Mouse (Mus musculus): ENCODE data around the gene Fgf22. TPM values are rescaled to one million over a fixed set of nuclear protein-coding genes. Genes with fewer than 3 reads are reported as not detected.

Gene Fgf22
- polyA plus RNA-seq, 1 experiment = not detected

GRCm38 (mm10) chr10:79764234-79764633 is 9.4 kb downstream of the Fgf22 start:
- H3K4me1 ChIP-seq = peaks cover 65% of the 10 kb centered on the region
- H3K9me3 ChIP-seq = no peaks in the 10 kb centered on the region
- H3K4me3 ChIP-seq (replicated peaks) = peak overlapping the region; percentile 66
- TF ChIP-seq GATA1 (IDR thresholded peaks at IDR 0.05; ENCODE audit: borderline replicate concordance, low read length) = no peak
- no peak for TF ChIP-seq FLI1 (IDR thresholded peaks at IDR 0.05; ENCODE audit: low read length)
- H3K36me3 ChIP-seq (replicated peaks; ENCODE audit: low read length) = peaks cover 46% of the 10 kb centered on the region
- no peaks in the 10 kb centered on the region for H3K27me3 ChIP-seq (replicated peaks)

- H3K9me3 ChIP-seq = no peaks in the 10 kb centered on the region
- H3K4me1 ChIP-seq = peaks cover 65% of the 10 kb centered on the region
- TF ChIP-seq FLI1 (IDR thresholded peaks at IDR 0.05; ENCODE audit: low read length) = no peak
- no peak for TF ChIP-seq GATA1 (IDR thresholded peaks at IDR 0.05; ENCODE audit: borderline replicate concordance, low read length)
- H3K36me3 ChIP-seq (replicated peaks; ENCODE audit: low read length) = peaks cover 37% of the 10 kb centered on the region
- H3K4me3 ChIP-seq (replicated peaks) = peak overlapping the region; percentile 98
- no peaks in the 10 kb centered on the region for H3K27me3 ChIP-seq (replicated peaks)
Measured at GRCm38 (mm10) chr10:79765228-79765745, 10.4 kb downstream of the Fgf22 start.

- peaks cover 31% of the 10 kb centered on the region for H3K36me3 ChIP-seq (replicated peaks; ENCODE audit: low read length)
- H3K4me1 ChIP-seq = peaks cover 69% of the 10 kb centered on the region
- TF ChIP-seq FLI1 (IDR thresholded peaks at IDR 0.05; ENCODE audit: low read length) (no peak), GATA1 (IDR thresholded peaks at IDR 0.05; ENCODE audit: borderline replicate concordance, low read length) (no peak)
- H3K9me3 ChIP-seq = no peaks in the 10 kb centered on the region
- H3K4me3 ChIP-seq (replicated peaks) = peak overlapping the region; percentile 98
- H3K27me3 ChIP-seq (replicated peaks) = peaks cover 6% of the 10 kb centered on the region
Measured at GRCm38 (mm10) chr10:79766001-79766507, 11.2 kb downstream of the Fgf22 start.

- Histone ChIP-seq H3K27me3 (replicated peaks) (peaks cover 7% of the 10 kb centered on the region), H3K4me3 (replicated peaks) (peak within 1 kb of the TSS; percentile 98), H3K9me3 (0 out of 2 replicates have a peak, but pooled peaks cover under 1% of the 10 kb centered on the region), H3K36me3 (replicated peaks; ENCODE audit: low read length) (peaks cover 24% of the 10 kb centered on the region), H3K4me1 (peaks cover 66% of the 10 kb centered on the region)
- TF ChIP-seq FLI1 (IDR thresholded peaks at IDR 0.05; ENCODE audit: low read length) = no peak
- TF ChIP-seq GATA1 (IDR thresholded peaks at IDR 0.05; ENCODE audit: borderline replicate concordance, low read length) = no peak
Measured at GRCm38 (mm10) chr10:79766508-79767325, 11.8 kb downstream of the Fgf22 start, which contains the start of gene Rnf126. Gene Rnf126 (minus strand): TSS chr10:79766952.

GRCm38 (mm10) chr10:79767372-79768244 is 12.7 kb downstream of the Fgf22 start:
- Histone ChIP-seq H3K27me3 (replicated peaks) (peaks cover 10% of the 10 kb centered on the region), H3K36me3 (replicated peaks; ENCODE audit: low read length) (peaks cover 15% of the 10 kb centered on the region), H3K9me3 (peaks cover 9% of the 10 kb centered on the region), H3K4me3 (replicated peaks) (peak overlapping the region; percentile 98), H3K4me1 (peaks cover 57% of the 10 kb centered on the region)
- TF ChIP-seq GATA1 (IDR thresholded peaks at IDR 0.05; ENCODE audit: borderline replicate concordance, low read length) (no peak), FLI1 (IDR thresholded peaks at IDR 0.05; ENCODE audit: low read length) (no peak)

GRCm38 (mm10) chr10:79768400-79768799 is 13.5 kb downstream of the Fgf22 start:
- no peak overlapping the region for H3K4me3 ChIP-seq (replicated peaks)
- H3K27me3 ChIP-seq (replicated peaks) = peaks cover 13% of the 10 kb centered on the region
- H3K36me3 ChIP-seq (replicated peaks; ENCODE audit: low read length) = peaks cover 8% of the 10 kb centered on the region
- TF ChIP-seq GATA1 (IDR thresholded peaks at IDR 0.05; ENCODE audit: borderline replicate concordance, low read length) = no peak
- no peak for TF ChIP-seq FLI1 (IDR thresholded peaks at IDR 0.05; ENCODE audit: low read length)
- peaks cover 49% of the 10 kb centered on the region for H3K4me1 ChIP-seq
- H3K9me3 ChIP-seq = peaks cover 11% of the 10 kb centered on the region

GRCm38 (mm10) chr10:79769329-79769728 is 14.5 kb downstream of the Fgf22 start:
- Histone ChIP-seq H3K9me3 (peaks cover 11% of the 10 kb centered on the region), H3K4me3 (replicated peaks) (no peak overlapping the region)
- TF ChIP-seq GATA1 (IDR thresholded peaks at IDR 0.05; ENCODE audit: borderline replicate concordance, low read length) (no peak), FLI1 (IDR thresholded peaks at IDR 0.05; ENCODE audit: low read length) (no peak)

GRCm38 (mm10) chr10:79772320-79772719 is 17.4 kb downstream of the Fgf22 start:
- H3K4me1 ChIP-seq = peaks cover 23% of the 10 kb centered on the region
- H3K27me3 ChIP-seq (replicated peaks) = peaks cover 32% of the 10 kb centered on the region
- H3K36me3 ChIP-seq (replicated peaks; ENCODE audit: low read length) = no peaks in the 10 kb centered on the region
- peak overlapping the region; percentile 29 for H3K4me3 ChIP-seq (replicated peaks)
- no peak for TF ChIP-seq GATA1 (IDR thresholded peaks at IDR 0.05; ENCODE audit: borderline replicate concordance, low read length)
- TF ChIP-seq FLI1 (IDR thresholded peaks at IDR 0.05; ENCODE audit: low read length) = no peak
- H3K9me3 ChIP-seq = peaks cover 19% of the 10 kb centered on the region

More at GRCm38 (mm10) chr10:79769329-79769728, 14.5 kb downstream of the Fgf22 start:
- Histone ChIP-seq H3K27me3 (replicated peaks) (peaks cover 13% of the 10 kb centered on the region), H3K4me1 (peaks cover 40% of the 10 kb centered on the region), H3K36me3 (replicated peaks; ENCODE audit: low read length) (no peaks in the 10 kb centered on the region)

- Histone ChIP-seq H3K27me3 (replicated peaks) (peaks cover 40% of the 10 kb centered on the region), H3K9me3 (peaks cover 19% of the 10 kb centered on the region), H3K36me3 (replicated peaks; ENCODE audit: low read length) (no peaks in the 10 kb centered on the region), H3K4me1 (peaks cover 22% of the 10 kb centered on the region), H3K4me3 (replicated peaks) (no peak overlapping the region)
- TF ChIP-seq FLI1 (IDR thresholded peaks at IDR 0.05; ENCODE audit: low read length) = no peak
- TF ChIP-seq GATA1 (IDR thresholded peaks at IDR 0.05; ENCODE audit: borderline replicate concordance, low read length) = no peak
Measured at GRCm38 (mm10) chr10:79773208-79773607, 18.3 kb downstream of the Fgf22 start.

Data from megakaryocyte, embryonic 14.5 days (primary cell).